Mouse (Mus musculus) heart, adult 8-10 months (tissue): Measurements from ENCODE around the gene Alkbh6. TPM values are rescaled to one million over a fixed set of nuclear protein-coding genes. Genes with fewer than 3 reads are reported as not detected.
A peak's percentile ranks its signal among the peaks of the same experiment; 100 is the strongest.

Experiments used
- DNase-seq: peaks from one replicate; pipeline ENCODE4 v3.0.0; 2022; ENCODE audit warnings: low spot score
- total RNA-seq, 4 experiments: library from RNA; stranded (reverse); gene quantifications; 2 replicates each; pipeline ENCODE4 v1.2.4; 2022

Alkbh6 gene
- total RNA-seq, 4 experiments from 2014 or later = 28.6 to 34.0 (median 32.5) TPM

GRCm38 (mm10) chr7:30328379-30328778, 19.9 kb downstream of the Alkbh6 start:
- DNase-seq = no peak

GRCm38 (mm10) chr7:30331887-30332286, 23.4 kb downstream of the Alkbh6 start:
- peak; percentile 53 for DNase-seq

DNA sequence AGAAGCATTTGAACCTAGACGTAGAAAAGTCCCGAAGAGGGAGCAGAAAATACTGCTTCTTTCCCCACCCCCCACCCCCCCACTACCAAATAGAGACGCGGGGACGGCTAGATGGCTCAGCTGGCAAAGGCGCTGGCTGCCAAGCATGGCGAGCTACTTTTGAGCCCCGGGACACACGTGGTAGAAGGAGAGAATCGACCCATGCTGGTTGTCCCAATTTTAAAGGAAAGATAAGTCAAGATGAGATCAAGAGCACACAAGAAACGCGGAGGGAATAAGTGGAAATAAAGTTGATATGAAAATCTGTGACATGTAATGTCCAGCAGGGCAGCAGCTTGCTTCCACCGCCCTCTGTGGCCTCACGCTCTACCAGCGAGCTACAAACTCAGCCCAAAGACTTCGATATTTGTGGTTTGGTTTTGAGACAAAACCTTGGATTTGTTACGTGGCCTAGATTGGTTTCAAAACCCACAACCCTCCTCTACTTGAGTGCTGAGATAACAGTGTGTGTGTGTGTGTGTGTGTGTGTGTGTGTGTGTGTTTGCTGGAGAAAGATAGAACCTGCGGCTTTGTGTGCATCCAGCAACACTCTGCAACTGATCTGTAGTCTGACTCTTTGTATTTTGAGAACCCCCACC, 24.2 kb downstream of the Alkbh6 start:
- no peak for DNase-seq

GRCm38 (mm10) chr7:30333436-30333835, 24.9 kb downstream of the Alkbh6 start:
- DNase-seq = peak; percentile 52

DNA sequence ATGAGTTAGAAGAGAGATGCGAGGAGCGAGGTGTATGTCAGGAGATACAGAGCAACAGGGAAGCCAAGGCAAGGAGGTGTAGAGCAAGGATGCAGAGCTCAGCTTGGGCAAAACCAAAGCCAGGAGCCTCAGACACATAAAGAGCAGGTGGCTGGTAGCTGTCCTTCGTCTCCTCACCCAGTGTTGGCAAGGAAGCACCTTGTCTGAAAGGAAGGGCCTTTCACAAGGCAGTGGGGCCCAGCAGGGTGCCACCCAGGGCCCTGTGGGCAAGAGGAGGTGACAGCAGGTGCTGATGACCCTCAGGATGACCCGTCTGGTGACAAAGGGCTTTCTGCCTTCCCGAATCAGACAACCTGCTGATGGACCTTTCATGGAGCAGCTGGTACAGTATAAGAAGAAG, 26.0 kb downstream of the Alkbh6 start:
- DNase-seq = no peak

GRCm38 (mm10) chr7:30335688-30336087, 27.2 kb downstream of the Alkbh6 start:
- no peak for DNase-seq

DNA sequence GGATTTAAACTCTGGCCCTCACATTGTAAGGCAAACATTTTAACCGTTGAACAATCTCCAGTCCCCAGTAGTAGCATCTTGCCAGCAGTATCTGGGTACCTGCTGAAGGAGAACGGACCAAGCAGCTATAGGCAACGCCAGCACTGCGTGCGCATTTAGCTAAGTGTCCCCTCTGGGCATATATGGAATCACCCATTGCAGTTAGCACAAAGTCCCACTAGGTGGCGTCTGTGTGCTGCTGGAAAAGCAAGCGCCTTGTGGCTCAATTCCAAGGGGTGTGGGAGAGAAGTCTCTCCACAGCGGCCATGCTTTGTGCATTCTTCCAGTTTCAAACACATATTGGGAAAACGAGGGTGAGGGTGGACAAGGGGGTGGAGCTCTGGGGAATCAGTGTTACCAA, 27.9 kb downstream of the Alkbh6 start:
- peak; percentile 64 for DNase-seq

DNA sequence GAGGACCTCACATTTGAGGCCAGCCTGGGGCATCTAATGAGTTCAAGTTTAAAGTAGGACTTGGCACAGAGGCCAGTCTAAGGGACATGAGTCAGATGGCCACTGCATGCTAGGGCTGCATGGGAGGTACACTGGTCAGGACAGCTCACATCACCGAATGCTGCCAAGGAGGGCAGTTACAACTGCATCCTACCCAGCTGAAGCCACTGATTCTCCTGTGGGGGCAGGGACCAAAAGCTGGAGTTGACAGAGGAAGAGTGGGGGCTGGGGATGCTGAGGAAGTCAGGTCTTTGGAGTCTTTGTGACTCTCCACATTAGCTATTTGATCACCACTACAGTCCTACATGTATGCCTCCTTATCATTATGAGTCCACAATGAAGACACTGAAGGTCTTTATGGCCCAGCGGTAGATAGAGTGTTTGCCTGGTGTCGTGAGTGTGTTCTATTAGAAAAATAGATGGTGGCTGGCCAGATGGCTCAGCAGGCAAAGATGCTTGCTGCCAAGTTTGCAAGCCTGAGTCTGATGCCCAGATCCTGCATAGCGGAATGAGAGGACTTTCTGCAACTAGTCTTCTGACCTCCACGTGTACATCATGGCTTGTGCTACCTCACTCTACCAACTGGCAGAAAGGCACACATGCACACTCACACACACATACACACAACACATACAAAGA, 31.1 kb downstream of the Alkbh6 start:
- no peak for DNase-seq

GRCm38 (mm10) chr7:30346635-30347379, 38.3 kb downstream of the Alkbh6 start:
- DNase-seq = no peak

- DNase-seq = no peak
Measured at GRCm38 (mm10) chr7:30347828-30348227, 39.3 kb downstream of the Alkbh6 start.

GRCm38 (mm10) chr7:30353279-30353822, 44.8 kb downstream of the Alkbh6 start:
- peak; percentile 63 for DNase-seq

- no peak for DNase-seq
Measured at GRCm38 (mm10) chr7:30354059-30354458, 45.5 kb downstream of the Alkbh6 start.

- DNase-seq = no peak
Measured at GRCm38 (mm10) chr7:30358378-30359186, 50.1 kb downstream of the Alkbh6 start.

DNA sequence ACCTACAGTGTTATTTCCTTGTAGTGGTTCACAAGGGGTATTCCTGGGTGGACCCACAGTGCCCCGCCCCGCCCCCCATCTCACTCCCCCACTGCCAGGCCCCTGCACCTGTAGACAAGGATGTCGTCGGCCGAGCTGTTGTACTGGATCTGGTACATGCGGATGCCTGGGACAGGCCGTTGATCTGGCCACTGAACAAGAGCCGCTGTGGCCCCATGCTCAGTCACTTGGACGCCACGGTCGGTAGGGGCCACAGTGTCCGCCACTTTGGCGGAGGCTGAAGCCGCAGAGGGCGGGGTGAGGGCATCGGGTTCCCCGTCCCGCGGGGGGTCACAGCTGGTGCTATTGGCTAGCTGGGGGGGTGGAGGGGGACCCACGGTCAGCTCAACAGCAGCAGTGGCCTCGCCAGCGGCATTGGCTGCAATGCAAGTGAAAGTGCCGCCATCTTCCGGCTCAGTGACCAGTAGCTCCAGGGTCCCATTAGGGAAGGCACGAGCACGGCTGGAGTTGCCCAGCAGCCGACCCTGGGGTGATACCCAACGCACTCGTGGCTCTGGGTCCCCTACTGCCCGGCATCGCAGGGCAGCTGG, 50.9 kb downstream of the Alkbh6 start:
- no peak for DNase-seq

DNA sequence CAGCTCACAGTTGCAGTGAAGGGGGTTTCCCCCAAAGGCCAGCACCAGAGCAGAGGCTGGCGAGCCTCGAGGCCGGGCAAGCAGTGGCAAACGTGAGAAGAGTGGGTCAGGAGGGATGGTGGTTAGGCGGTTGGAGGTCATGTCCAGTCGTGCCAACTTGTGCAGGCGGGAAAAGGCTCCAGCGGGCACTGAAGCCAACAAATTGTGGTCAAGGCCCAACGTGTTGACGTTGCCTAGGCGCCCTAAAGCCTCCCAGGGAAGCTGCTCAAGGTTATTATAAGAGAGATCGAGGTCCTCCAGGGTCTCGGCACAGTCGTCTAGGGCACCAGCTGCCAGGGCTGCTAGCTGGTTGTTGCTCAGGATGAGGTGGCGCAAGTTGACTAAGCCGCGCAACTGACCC, 51.5 kb downstream of the Alkbh6 start:
- no peak for DNase-seq

DNA sequence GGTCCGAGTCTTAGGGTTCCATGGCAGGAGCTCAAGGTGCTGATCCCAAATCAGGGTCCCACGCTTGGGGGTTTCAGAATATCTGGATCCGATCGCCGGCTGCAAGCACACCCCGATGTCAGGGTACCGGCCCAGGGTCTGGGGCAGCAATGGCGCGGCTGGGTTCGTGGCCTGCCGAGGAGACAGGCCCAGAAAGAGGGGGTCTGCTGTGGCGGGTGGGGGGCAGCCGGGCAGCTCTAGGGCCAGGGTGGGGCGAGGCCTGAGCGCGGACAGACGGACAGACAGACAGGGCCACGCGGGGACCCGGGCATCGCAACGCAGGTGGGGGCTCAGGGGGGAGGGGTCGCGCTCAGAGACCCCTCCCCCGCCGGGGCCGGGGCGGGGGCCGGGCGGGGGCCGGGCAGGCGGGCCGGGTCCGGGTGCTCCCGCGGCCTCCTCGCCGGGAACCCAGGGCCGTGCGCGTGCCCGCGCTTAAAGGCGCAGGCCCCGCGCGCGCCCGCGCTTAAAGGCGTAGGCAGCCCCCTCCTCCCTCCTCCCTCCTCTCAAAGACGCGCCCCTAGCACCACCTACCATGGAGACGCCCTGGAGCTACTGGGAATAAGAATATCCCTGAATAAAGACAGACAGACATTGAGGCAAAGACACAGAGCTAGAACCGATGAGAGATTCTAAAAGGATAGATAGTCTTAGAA, 54.3 kb downstream of the Alkbh6 start, which contains the start of gene Lrfn3:
TSS of gene Lrfn3 (minus strand) at position 121 of the 692 bp plus-strand sequence.
- DNase-seq = no peak

- no peak for DNase-seq
Measured at GRCm38 (mm10) chr7:30363344-30363738, 54.8 kb downstream of the Alkbh6 start.
